Mouse (Mus musculus) MEL (cell line): ENCODE data around the gene Mmp7. TPM values are rescaled to one million over a fixed set of nuclear protein-coding genes. Genes with fewer than 3 reads are reported as not detected.

Experiments used
- DNase-seq: peaks from one replicate; pipeline ENCODE4 v3.0.0; 2011; ENCODE audit warnings: low read depth, low spot score
- H3K27ac ChIP-seq: 2 replicates; pipeline ENCODE4 v1.5.1; 2012; ENCODE audit warnings: low read depth, mild to moderate bottlenecking, control low read depth, low read length, moderate library complexity; ENCODE audit not compliant: control insufficient read depth
- H3K27me3 ChIP-seq, 2 experiments: fragments of 150-350 bp in 1 of 2; sonication (generic) in 1 of 2; 2 replicates each; pipeline ENCODE4 v1.6.1; 2012; ENCODE audit warnings: low read length in 2 of 2, mild to moderate bottlenecking in 2 of 2, improper control_type of control experiment in 1 of 2, moderate library complexity in 1 of 2; ENCODE audit not compliant: insufficient read depth in 2 of 2, control insufficient read depth in 1 of 2
- H3K36me3 ChIP-seq, 2 experiments: 2 replicates each; pipeline ENCODE4 v1.6.1; 2012 to 2014; ENCODE audit warnings: low read length in 2 of 2, improper control_type of control experiment in 1 of 2, inconsistent platforms in 1 of 2, mild to moderate bottlenecking in 1 of 2; ENCODE audit not compliant: insufficient read depth in 2 of 2, control insufficient read depth in 1 of 2
- H3K4me1 ChIP-seq, 2 experiments: fragments of 150-350 bp in 1 of 2; sonication (generic) in 1 of 2; 2 replicates each; pipeline ENCODE4 v1.6.1; 2012; ENCODE audit warnings: low read length in 2 of 2, improper control_type of control experiment in 1 of 2, mild to moderate bottlenecking in 1 of 2; ENCODE audit not compliant: insufficient read depth in 2 of 2, control insufficient read depth in 1 of 2
- H3K4me3 ChIP-seq, 2 experiments: fragments of 150-350 bp in 1 of 2; sonication (generic) in 1 of 2; 2 replicates each; pipeline ENCODE4 v1.5.1; 2012; ENCODE audit warnings: low read depth in 2 of 2, low read length in 2 of 2, mild to moderate bottlenecking in 2 of 2, moderate library complexity in 2 of 2, control low read depth in 1 of 2, improper control_type of control experiment in 1 of 2; ENCODE audit not compliant: control insufficient read depth in 1 of 2, insufficient read depth in 1 of 2
- H3K79me2 ChIP-seq: 2 replicates; pipeline ENCODE4 v1.6.1; 2012; ENCODE audit warnings: mild to moderate bottlenecking, low read length, moderate library complexity; ENCODE audit not compliant: control insufficient read depth, poor library complexity, insufficient read depth
- H3K9ac ChIP-seq: 2 replicates; pipeline ENCODE4 v1.6.1; 2012; ENCODE audit warnings: low read depth, mild to moderate bottlenecking, control low read depth, low read length, moderate library complexity; ENCODE audit not compliant: control insufficient read depth, poor library complexity, severe bottlenecking
- H3K9me3 ChIP-seq: fragments of 150-350 bp; sonication (generic); replicated peaks from 2 replicates; pipeline ENCODE4 v1.6.1; 2012; ENCODE audit warnings: mild to moderate bottlenecking, low read length, improper control_type of control experiment, moderate library complexity; ENCODE audit not compliant: insufficient read depth
- BHLHE40 ChIP-seq: IDR thresholded peaks from 2 replicates; pipeline ENCODE4 v1.6.1; 2012; ENCODE audit warnings: low read depth, mild to moderate bottlenecking, inconsistent platforms, low read length, improper control_type of control experiment, borderline replicate concordance
- CHD1 ChIP-seq: IDR thresholded peaks from 2 replicates; pipeline ENCODE4 v1.6.1; 2012; ENCODE audit warnings: low read depth, mild to moderate bottlenecking, inconsistent platforms, low read length, improper control_type of control experiment
- E2F4 ChIP-seq: IDR thresholded peaks from 2 replicates; pipeline ENCODE4 v1.6.1; 2011; ENCODE audit warnings: low read depth, low read length, improper control_type of control experiment, borderline replicate concordance
- ELF1 ChIP-seq: IDR thresholded peaks from 2 replicates; pipeline ENCODE4 v1.6.1; 2014; ENCODE audit warnings: low read depth, mild to moderate bottlenecking, inconsistent platforms, low read length, improper control_type of control experiment, moderate library complexity
- EP300 ChIP-seq, 2 experiments: IDR thresholded peaks; 2 replicates each; pipeline ENCODE4 v1.6.1; 2011; ENCODE audit warnings: improper control_type of control experiment in 2 of 2, low read length in 2 of 2, low read depth in 1 of 2, mild to moderate bottlenecking in 1 of 2
- ETS1 ChIP-seq: IDR thresholded peaks from 2 replicates; pipeline ENCODE4 v1.6.1; 2012; ENCODE audit warnings: low read depth, mild to moderate bottlenecking, inconsistent platforms, low read length, improper control_type of control experiment, moderate library complexity
- GABPA ChIP-seq: IDR thresholded peaks from 2 replicates; pipeline ENCODE4 v1.6.1; 2012; ENCODE audit warnings: low read depth, mild to moderate bottlenecking, inconsistent platforms, low read length, improper control_type of control experiment, moderate library complexity
- HCFC1 ChIP-seq: IDR thresholded peaks from 2 replicates; pipeline ENCODE4 v1.6.1; 2012; ENCODE audit warnings: low read depth, mild to moderate bottlenecking, inconsistent platforms, low read length, improper control_type of control experiment, moderate library complexity
- JUND ChIP-seq: IDR thresholded peaks from 2 replicates; pipeline ENCODE4 v1.6.1; 2011; ENCODE audit warnings: low read depth, mild to moderate bottlenecking, improper control_type of control experiment, low read length
- MAZ ChIP-seq: IDR thresholded peaks from 2 replicates; pipeline ENCODE4 v1.6.1; 2012; ENCODE audit warnings: low read depth, mild to moderate bottlenecking, inconsistent platforms, low read length, improper control_type of control experiment
- MXI1 ChIP-seq: IDR thresholded peaks from 2 replicates; pipeline ENCODE4 v1.6.1; 2011; ENCODE audit warnings: mild to moderate bottlenecking, low read depth, low read length, improper control_type of control experiment
- RCOR1 ChIP-seq: IDR thresholded peaks from 2 replicates; pipeline ENCODE4 v1.6.1; 2012; ENCODE audit warnings: low read depth, mild to moderate bottlenecking, inconsistent platforms, low read length, improper control_type of control experiment
- SIN3A ChIP-seq: IDR thresholded peaks from 2 replicates; pipeline ENCODE4 v1.6.1; 2012; ENCODE audit warnings: low read length, improper control_type of control experiment, inconsistent platforms
- TAL1 ChIP-seq: IDR thresholded peaks from 2 replicates; pipeline ENCODE4 v1.6.1; 2012; ENCODE audit warnings: mild to moderate bottlenecking, inconsistent platforms, low read length, moderate library complexity, mixed read lengths
- UBTF ChIP-seq: IDR thresholded peaks from 2 replicates; pipeline ENCODE4 v1.6.1; 2012; ENCODE audit warnings: low read depth, mild to moderate bottlenecking, inconsistent platforms, low read length, improper control_type of control experiment, moderate library complexity, borderline replicate concordance; ENCODE audit not compliant: insufficient read depth
- USF1 ChIP-seq: IDR thresholded peaks from 2 replicates; pipeline ENCODE4 v1.6.1; 2014; ENCODE audit warnings: low read depth, mild to moderate bottlenecking, inconsistent platforms, low read length, improper control_type of control experiment, moderate library complexity
- ZC3H11A ChIP-seq: IDR thresholded peaks from 2 replicates; pipeline ENCODE4 v1.6.1; 2012; ENCODE audit warnings: low read depth, mild to moderate bottlenecking, inconsistent platforms, low read length, improper control_type of control experiment
- ZMIZ1 ChIP-seq: IDR thresholded peaks from 2 replicates; pipeline ENCODE4 v1.6.1; 2012; ENCODE audit warnings: low read depth, mild to moderate bottlenecking, inconsistent platforms, low read length, improper control_type of control experiment, moderate library complexity
- ZNF384 ChIP-seq: IDR thresholded peaks from 2 replicates; pipeline ENCODE4 v1.6.1; 2012; ENCODE audit warnings: low read depth, mild to moderate bottlenecking, inconsistent platforms, low read length, improper control_type of control experiment
- polyA plus RNA-seq, 2 experiments: library from polyadenylated mRNA; stranded (reverse) in 1 of 2; unstranded in 1 of 2; fragments of >175 nt in 1 of 2; fragments of >200 nt in 1 of 2; gene quantifications; 2 replicates each; pipeline versions ENCODE4 v1.2.1 to v1.2.4; 2012; ENCODE audit warnings: low replicate concordance in 2 of 2, low read depth in 1 of 2; ENCODE audit not compliant: insufficient read length in 2 of 2, insufficient read depth in 1 of 2, missing spikeins in 1 of 2
- total RNA-seq: library from RNA; depleted of rRNA; stranded (reverse); fragments of 300-350 nt; gene quantifications from 2 replicates; pipeline ENCODE4 v1.2.3, GENCODE M21; 2012

The Mmp7 gene
- total and polyA plus RNA-seq, 3 experiments = not detected

DNA sequence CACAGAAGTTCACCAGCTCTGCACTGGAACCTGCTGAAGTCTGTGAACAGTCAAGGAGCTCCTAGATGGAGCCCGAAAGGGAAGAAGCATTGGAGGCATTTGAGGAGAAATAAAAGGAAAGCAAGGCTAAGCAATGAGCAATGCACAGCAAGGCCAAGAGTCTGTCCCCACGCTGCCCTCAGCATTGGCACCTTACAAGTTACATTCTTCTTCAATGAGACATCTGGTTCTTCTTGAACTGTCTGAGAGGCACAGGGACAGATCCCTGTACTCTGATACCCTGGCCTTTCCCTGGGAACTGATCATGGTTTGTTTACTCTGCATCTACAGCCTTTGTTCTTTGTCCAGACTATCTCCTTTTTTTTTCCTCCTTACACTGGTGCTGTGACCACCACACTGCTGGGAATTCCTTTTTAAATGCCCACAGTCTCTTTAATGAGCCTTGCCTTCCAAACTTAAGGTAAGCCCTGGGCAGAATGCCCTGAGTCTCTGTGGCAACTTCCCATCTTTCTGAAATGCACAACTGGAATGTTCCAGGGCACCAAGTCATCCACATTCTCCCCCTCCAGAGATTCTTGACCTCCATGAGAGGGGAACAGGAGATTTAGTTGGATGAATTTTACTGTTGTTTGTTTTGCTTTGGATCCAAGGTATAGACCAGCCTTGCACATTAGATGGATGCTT, 13.6 kb upstream of the Mmp7 start:
- Histone ChIP-seq H3K27ac (no peak overlapping the region), H3K4me3 (no peak overlapping the region), H3K9me3 (no peaks in the 10 kb centered on the region), H3K79me2 (no peaks in the 10 kb centered on the region), H3K9ac (no peak overlapping the region), H3K27me3 (peaks cover 15 to 26% of the 10 kb centered on the region in 2 experiments), H3K36me3 (no peaks in the 10 kb centered on the region), H3K4me1 (no peaks in the 10 kb centered on the region)
- no peak for DNase-seq
- TF ChIP-seq UBTF (no peak), E2F4 (no peak), HCFC1 (no peak), ZC3H11A (no peak), RCOR1 (no peak), EP300 (IDR thresholded peaks at IDR 0.05; ENCODE audit: low read depth in 1 of 2, low read length in 2 of 2) (no peak), USF1 (no peak), ETS1 (no peak), TAL1 (no peak), MXI1 (no peak), SIN3A (no peak), GABPA (no peak), CHD1 (no peak), ZMIZ1 (no peak), ZNF384 (no peak), MAZ (no peak), BHLHE40 (no peak), ELF1 (no peak)

- no peak for TF ChIP-seq JUND
- peaks cover 20 to 21% of the 10 kb centered on the region in 2 experiments for H3K27me3 ChIP-seq
- no peak overlapping the region for H3K9ac ChIP-seq
- H3K27ac ChIP-seq = no peak overlapping the region
- no peaks in the 10 kb centered on the region for H3K36me3 ChIP-seq
- no peaks in the 10 kb centered on the region for H3K4me1 ChIP-seq
- H3K4me3 ChIP-seq = no peak overlapping the region
- no peak for DNase-seq
- no peaks in the 10 kb centered on the region for H3K9me3 ChIP-seq
- H3K79me2 ChIP-seq = no peaks in the 10 kb centered on the region
These were observed 9.7 kb upstream of the Mmp7 start for GRCm38 (mm10) chr9:7682081-7682618.
